Mouse (Mus musculus): ENCODE measurements around the gene Gm9857. TPM values are rescaled to one million over a fixed set of nuclear protein-coding genes. Genes with fewer than 3 reads are reported as not detected.
A peak's percentile ranks its signal among the peaks of the same experiment; 100 is the strongest.

Gene Gm9857
- polyA plus RNA-seq (2015; fragmentation: Nextera tagmentation; extraction: Ambion mirVana), result not detected in 2 replicates

- Histone ChIP-seq H3K4me2 (peak within 1 kb of the TSS; percentile 55), H3K9ac (no peak within 1 kb of the TSS), H3K27me3 (no peaks in the 10 kb centered on the region), H3K9me3 (no peaks in the 10 kb centered on the region), H3K4me3 (peak within 1 kb of the TSS; percentile 34), H3K36me3 (no peaks in the 10 kb centered on the region), H3K27ac (no peak within 1 kb of the TSS), H3K4me1 (peaks cover 4% of the 10 kb centered on the region; the same call in 1 of the 2 replicates)
- WGBS, result 52% methylated on average over 58 of the region's 59 CpGs
- ATAC-seq (ENCODE audit: insufficient number of reproducible peaks, low FRiP score, low TSS enrichment, low read depth), result peak; percentile 63; the same call in 1 of the 2 replicates
Observed at GRCm38 (mm10) chr3:108940001-108940633, at the start of gene Gm9857. Gene Gm9857, minus strand, starts transcription at chr3:108940445.

- Histone ChIP-seq H3K27ac (no peak overlapping the region), H3K4me3 (no peak overlapping the region), H3K9me3 (no peaks in the 10 kb centered on the region), H3K4me1 (no peaks in the 10 kb centered on the region), H3K9ac (no peak overlapping the region), H3K27me3 (no peaks in the 10 kb centered on the region), H3K4me2 (no peak overlapping the region), H3K36me3 (peaks cover 62% of the 10 kb centered on the region)
- ATAC-seq (ENCODE audit: insufficient number of reproducible peaks, low FRiP score, low TSS enrichment, low read depth), result no peak
- 86% methylated on average over 12 of the region's 12 CpGs for WGBS
Observed at GRCm38 (mm10) chr3:108987009-108987659, 46.9 kb upstream of the Gm9857 start.

DNA sequence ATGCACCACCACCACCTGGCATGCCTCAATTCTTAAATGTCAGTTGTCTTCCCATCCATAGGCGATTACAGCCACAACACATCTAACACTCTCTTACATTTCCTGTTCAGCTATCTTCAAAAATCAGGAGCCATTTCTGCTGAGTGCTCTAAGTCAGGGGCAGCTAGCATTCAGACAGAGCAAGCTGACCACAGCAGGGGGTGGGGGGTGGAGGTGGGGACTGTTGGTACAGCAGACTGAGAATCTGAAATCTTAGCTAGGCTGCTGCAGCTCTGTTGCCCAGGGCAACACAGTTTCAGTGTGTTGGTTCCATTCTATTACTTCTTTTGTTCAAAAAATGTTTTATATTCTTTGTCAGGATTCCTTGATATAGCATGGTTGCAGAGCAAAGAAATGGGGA lies 46.3 kb upstream of the Gm9857 start:
- Histone ChIP-seq H3K4me3 (no peak overlapping the region), H3K4me1 (no peaks in the 10 kb centered on the region), H3K27ac (no peak overlapping the region), H3K27me3 (no peaks in the 10 kb centered on the region), H3K9me3 (no peaks in the 10 kb centered on the region), H3K9ac (no peak overlapping the region), H3K4me2 (no peak overlapping the region), H3K36me3 (peaks cover 58% of the 10 kb centered on the region)
- WGBS, result 91% methylated on average over 1 of the region's 1 CpGs
- no peak for ATAC-seq (ENCODE audit: insufficient number of reproducible peaks, low FRiP score, low TSS enrichment, low read depth)

DNA sequence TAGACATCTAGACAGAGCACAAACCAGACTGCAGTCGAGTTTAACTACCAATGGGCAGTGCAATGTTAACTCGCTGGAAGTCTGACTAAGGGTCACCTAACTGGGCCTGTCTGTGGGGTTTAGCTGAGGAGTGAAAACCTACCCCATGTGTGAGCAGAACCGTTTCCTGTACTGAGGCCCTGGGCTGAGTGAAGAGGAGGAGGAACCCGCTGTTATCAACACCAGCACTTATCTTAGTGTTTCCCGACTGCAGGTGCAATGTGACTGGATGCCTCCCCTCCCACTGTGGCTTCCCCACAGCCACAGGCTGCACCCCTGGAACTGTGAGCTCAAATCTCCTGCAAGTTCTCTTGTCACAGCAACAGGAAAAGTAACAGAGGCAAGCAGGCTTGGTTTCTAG lies 43.7 kb upstream of the Gm9857 start:
- WGBS, result 77% methylated on average over 5 of the region's 5 CpGs
- H3K27ac ChIP-seq, result no peak overlapping the region
- no peak overlapping the region for H3K4me2 ChIP-seq
- H3K9me3 ChIP-seq, result no peaks in the 10 kb centered on the region
- H3K4me3 ChIP-seq, result no peak overlapping the region
- no peaks in the 10 kb centered on the region for H3K27me3 ChIP-seq
- H3K36me3 ChIP-seq, result peaks cover 59% of the 10 kb centered on the region
- H3K9ac ChIP-seq, result no peak overlapping the region
- no peak for ATAC-seq (ENCODE audit: insufficient number of reproducible peaks, low FRiP score, low TSS enrichment, low read depth)
- H3K4me1 ChIP-seq, result no peaks in the 10 kb centered on the region

- WGBS, result 84% methylated on average over 6 of the region's 6 CpGs
- no peak overlapping the region for H3K27ac ChIP-seq
- no peak overlapping the region for H3K4me3 ChIP-seq
- H3K9me3 ChIP-seq, result no peaks in the 10 kb centered on the region
- H3K4me2 ChIP-seq, result no peak overlapping the region
- H3K4me1 ChIP-seq, result no peaks in the 10 kb centered on the region
- H3K27me3 ChIP-seq, result no peaks in the 10 kb centered on the region
- H3K9ac ChIP-seq, result no peak overlapping the region
- peaks cover 61% of the 10 kb centered on the region for H3K36me3 ChIP-seq
- no peak for ATAC-seq (ENCODE audit: insufficient number of reproducible peaks, low FRiP score, low TSS enrichment, low read depth)
Observed at GRCm38 (mm10) chr3:108981946-108982345, 41.7 kb upstream of the Gm9857 start.

GRCm38 (mm10) chr3:108977340-108978030 lies 37.2 kb upstream of the Gm9857 start:
- WGBS, result 94% methylated on average over 13 of the region's 13 CpGs
- Histone ChIP-seq H3K4me3 (no peak overlapping the region), H3K9ac (no peak overlapping the region), H3K27ac (no peak overlapping the region), H3K27me3 (no peaks in the 10 kb centered on the region), H3K4me2 (no peak overlapping the region), H3K36me3 (peaks cover 64% of the 10 kb centered on the region), H3K9me3 (no peaks in the 10 kb centered on the region), H3K4me1 (no peaks in the 10 kb centered on the region)
- no peak for ATAC-seq (ENCODE audit: insufficient number of reproducible peaks, low FRiP score, low TSS enrichment, low read depth)

- ATAC-seq (ENCODE audit: insufficient number of reproducible peaks, low FRiP score, low TSS enrichment, low read depth), result no peak
- Histone ChIP-seq H3K27me3 (no peaks in the 10 kb centered on the region), H3K4me1 (no peaks in the 10 kb centered on the region), H3K36me3 (peaks cover 57% of the 10 kb centered on the region), H3K4me3 (no peak overlapping the region), H3K27ac (no peak overlapping the region), H3K9ac (no peak overlapping the region), H3K4me2 (no peak overlapping the region), H3K9me3 (no peaks in the 10 kb centered on the region)
- 82% methylated on average over 15 of the region's 15 CpGs for WGBS
Observed at GRCm38 (mm10) chr3:108974920-108975485, 34.8 kb upstream of the Gm9857 start.

DNA sequence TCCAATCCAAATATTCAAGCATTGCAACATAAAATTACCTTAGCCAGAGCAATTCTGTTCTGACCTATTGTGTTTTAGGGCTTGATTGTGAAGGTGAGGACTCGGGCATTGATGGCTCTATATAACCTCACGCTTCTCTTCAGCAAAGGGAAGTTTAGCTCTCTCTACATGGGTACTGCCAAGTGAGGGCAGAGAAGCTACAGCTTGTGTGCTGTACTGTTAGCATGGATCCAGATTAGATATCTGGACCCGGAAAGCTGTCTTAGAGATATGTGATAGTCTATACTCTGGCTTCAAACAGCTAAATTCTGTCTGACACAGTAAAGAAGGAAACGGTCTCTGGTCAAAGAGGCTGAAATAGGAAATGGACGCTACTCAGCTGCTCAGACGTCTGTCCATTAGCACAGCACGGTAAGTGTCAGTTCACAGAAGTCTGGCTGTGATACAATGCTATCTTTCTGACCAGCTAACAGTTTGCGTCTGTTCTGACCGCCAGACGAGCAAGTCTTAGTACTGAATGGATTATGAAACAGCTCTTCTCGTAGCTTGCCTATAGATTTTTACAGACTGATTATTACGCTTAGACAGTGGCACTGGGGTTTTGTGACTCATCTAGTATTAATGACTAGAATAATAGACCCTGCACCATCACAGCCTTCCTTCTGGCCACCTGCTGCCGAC lies 33.9 kb upstream of the Gm9857 start:
- no peak for ATAC-seq (ENCODE audit: insufficient number of reproducible peaks, low FRiP score, low TSS enrichment, low read depth)
- Histone ChIP-seq H3K4me1 (no peaks in the 10 kb centered on the region), H3K9me3 (no peaks in the 10 kb centered on the region), H3K9ac (no peak overlapping the region), H3K27me3 (no peaks in the 10 kb centered on the region), H3K27ac (no peak overlapping the region), H3K4me2 (no peak overlapping the region), H3K4me3 (no peak overlapping the region), H3K36me3 (peaks cover 48% of the 10 kb centered on the region)
- 82% methylated on average over 13 of the region's 13 CpGs for WGBS

- H3K27me3 ChIP-seq, result no peaks in the 10 kb centered on the region
- no peak overlapping the region for H3K27ac ChIP-seq
- WGBS, result 95% methylated on average over 3 of the region's 3 CpGs
- no peak overlapping the region for H3K9ac ChIP-seq
- H3K4me3 ChIP-seq, result no peak overlapping the region
- ATAC-seq (ENCODE audit: insufficient number of reproducible peaks, low FRiP score, low TSS enrichment, low read depth), result no peak
- no peaks in the 10 kb centered on the region for H3K9me3 ChIP-seq
- no peak overlapping the region for H3K4me2 ChIP-seq
- 0 out of 2 replicates have a peak, but pooled peaks cover 2% of the 10 kb centered on the region for H3K4me1 ChIP-seq
- 0 out of 2 replicates have a peak, but pooled peaks cover 5% of the 10 kb centered on the region for H3K36me3 ChIP-seq
Observed at GRCm38 (mm10) chr3:108966051-108966450, 25.8 kb upstream of the Gm9857 start.

- no peak for ATAC-seq (ENCODE audit: insufficient number of reproducible peaks, low FRiP score, low TSS enrichment, low read depth)
- no peak overlapping the region for H3K4me2 ChIP-seq
- WGBS, result 78% methylated on average over 7 of the region's 7 CpGs
- no peaks in the 10 kb centered on the region for H3K36me3 ChIP-seq
- H3K27me3 ChIP-seq, result no peaks in the 10 kb centered on the region
- peaks cover 7% of the 10 kb centered on the region for H3K4me1 ChIP-seq
- H3K9me3 ChIP-seq, result no peaks in the 10 kb centered on the region
- H3K9ac ChIP-seq, result no peak overlapping the region
- H3K27ac ChIP-seq, result no peak overlapping the region
- no peak overlapping the region for H3K4me3 ChIP-seq
Observed at GRCm38 (mm10) chr3:108964361-108965044, 24.3 kb upstream of the Gm9857 start.

- no peaks in the 10 kb centered on the region for H3K9me3 ChIP-seq
- H3K27me3 ChIP-seq, result no peaks in the 10 kb centered on the region
- H3K4me1 ChIP-seq, result peaks cover 7% of the 10 kb centered on the region
- H3K36me3 ChIP-seq, result no peaks in the 10 kb centered on the region
- no peak overlapping the region for H3K9ac ChIP-seq
- H3K27ac ChIP-seq, result no peak overlapping the region
- H3K4me2 ChIP-seq, result no peak overlapping the region
- 67% methylated on average over 3 of the region's 3 CpGs for WGBS
- ATAC-seq (ENCODE audit: insufficient number of reproducible peaks, low FRiP score, low TSS enrichment, low read depth), result no peak
- no peak overlapping the region for H3K4me3 ChIP-seq
Observed at GRCm38 (mm10) chr3:108963776-108964175, 23.5 kb upstream of the Gm9857 start.
